Mouse (Mus musculus): ENCODE measurements around the gene Trip6. TPM values are rescaled to one million over a fixed set of nuclear protein-coding genes. Genes with fewer than 3 reads are reported as not detected.

The Trip6 gene
- 1 to 10 TPM; 2.5 to 4.4 TPM for polyA plus RNA-seq (2017; shearing (Covaris generic))

DNA sequence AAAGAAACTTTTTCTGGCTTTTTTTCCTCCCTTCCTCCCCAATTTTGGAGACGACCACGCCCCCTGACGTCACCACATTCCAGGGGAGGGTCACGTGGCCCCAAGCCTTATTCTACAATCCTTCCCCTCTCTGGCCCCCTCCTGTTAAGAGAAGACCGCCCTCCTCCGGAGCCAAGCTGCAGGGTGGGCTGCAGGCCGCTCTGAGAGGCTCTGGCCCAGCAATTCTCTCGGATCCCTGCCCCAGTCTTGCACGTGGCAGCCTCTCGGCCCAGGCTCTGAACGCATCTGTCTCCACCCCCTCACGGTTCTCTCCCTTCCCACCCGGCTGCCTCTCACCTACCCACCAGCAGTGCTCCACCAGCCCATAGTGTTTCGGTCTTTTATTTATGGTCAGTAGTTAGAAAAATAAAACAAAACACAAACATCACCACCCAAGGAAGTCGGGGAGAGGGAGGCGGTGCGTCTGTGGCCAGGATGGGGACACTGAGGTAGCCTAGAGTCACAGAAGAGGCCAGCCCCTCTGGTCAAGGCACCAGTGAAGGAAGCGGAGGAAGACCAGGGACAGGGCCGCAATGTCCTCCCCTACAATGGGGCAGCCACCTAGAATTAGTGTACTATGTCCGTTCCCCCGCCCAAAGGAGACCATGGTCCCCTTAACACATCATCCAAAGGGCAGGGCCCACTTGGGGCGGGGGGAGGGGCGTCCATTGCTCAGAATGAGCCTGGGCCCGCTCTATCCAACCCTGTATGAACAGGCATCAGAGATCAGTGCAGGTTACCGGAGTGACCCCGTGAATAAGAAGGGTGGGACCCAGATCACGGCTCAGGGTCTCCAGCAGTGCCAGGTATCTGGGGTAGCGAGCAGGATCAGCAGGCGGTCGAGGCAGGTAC lies at the start of gene Trip6:
Trip6 (minus strand) TSS at position 212 of the 891 bp plus-strand sequence.

GRCm38 (mm10) chr5:137349384-137350204 lies 35.4 kb upstream of the Trip6 start, which contains the start of gene Ephb4:
Gene Ephb4 (plus strand): TSS chr5:137350109.

DNA sequence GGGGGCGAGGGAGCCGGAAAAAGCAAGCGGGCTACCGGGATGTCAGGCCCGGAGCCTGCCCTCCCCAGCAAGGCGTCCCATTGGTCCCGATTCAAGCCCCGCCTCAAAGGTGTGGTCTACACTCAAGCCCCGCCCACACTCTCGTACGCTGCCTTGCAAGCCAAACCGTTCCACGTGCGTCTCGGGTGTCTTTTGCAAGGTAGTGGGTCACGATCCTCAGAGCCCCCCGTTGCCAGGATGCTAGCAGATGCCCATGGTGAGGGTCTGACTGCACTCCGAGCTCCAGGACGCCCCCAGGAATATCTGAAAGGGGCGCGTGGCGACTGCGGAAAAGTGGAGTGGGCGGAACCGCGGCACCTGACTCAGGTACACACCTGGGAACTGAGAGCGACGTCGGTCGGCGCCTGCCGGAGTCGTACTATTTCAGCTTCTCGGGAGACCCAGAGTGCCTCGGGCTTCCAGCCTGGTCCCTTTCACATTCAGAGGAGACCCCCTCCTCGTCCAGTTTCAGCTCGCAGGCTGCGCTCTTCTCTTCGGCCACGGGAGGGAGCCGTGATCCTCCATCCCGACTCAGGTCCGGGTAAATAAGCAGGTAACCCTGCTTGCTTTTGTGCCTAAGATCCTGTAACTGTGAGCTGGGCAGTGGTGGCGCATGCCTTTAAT lies 19.4 kb upstream of the Trip6 start, which contains the start of gene Slc12a9:
Slc12a9 (minus strand) TSS at position 86 of the 663 bp plus-strand sequence.

DNA sequence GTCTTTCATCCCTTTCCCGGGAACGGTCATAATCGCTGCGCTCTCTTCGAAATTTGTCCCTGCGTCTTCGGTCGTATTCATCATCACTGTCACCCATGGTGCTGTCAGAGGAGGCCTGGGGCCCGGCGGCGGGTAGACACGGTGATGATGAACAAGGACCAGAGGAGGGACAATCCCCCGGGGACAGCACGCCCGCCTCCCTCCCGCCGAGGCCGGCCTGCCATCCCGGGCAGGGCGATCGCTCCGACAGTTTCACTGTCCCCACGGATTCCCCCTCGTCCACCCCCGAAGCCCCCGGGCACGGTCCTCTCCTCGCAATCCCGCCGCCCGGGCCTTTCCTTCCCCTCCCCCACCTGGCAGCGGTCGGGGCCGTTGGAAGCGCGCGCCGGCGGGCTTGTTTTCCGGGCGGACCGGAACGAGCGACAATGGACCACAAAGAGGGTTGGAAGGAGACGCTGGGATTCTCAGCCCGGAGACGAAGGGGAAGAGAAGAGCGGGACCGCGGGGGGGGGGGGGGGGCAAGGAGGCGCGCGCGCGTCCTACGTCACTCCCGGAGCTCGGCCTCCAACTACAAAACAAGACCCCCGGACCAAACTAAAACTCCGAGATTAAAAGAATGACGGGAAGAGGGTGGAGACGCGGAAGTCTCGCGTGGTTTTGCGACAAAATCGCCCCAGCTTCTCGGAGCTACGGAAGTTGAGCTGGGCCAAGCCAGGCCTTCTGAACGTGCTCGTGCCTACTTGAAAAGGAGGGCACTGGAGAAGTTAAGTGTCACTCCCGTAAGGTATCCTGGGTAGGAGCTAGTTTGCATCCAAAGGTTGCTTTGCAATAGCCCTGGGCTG lies 6.9 kb downstream of the Trip6 start, which contains the start of gene Srrt:
Srrt (minus strand) TSS at position 604 of the 842 bp plus-strand sequence.

DNA sequence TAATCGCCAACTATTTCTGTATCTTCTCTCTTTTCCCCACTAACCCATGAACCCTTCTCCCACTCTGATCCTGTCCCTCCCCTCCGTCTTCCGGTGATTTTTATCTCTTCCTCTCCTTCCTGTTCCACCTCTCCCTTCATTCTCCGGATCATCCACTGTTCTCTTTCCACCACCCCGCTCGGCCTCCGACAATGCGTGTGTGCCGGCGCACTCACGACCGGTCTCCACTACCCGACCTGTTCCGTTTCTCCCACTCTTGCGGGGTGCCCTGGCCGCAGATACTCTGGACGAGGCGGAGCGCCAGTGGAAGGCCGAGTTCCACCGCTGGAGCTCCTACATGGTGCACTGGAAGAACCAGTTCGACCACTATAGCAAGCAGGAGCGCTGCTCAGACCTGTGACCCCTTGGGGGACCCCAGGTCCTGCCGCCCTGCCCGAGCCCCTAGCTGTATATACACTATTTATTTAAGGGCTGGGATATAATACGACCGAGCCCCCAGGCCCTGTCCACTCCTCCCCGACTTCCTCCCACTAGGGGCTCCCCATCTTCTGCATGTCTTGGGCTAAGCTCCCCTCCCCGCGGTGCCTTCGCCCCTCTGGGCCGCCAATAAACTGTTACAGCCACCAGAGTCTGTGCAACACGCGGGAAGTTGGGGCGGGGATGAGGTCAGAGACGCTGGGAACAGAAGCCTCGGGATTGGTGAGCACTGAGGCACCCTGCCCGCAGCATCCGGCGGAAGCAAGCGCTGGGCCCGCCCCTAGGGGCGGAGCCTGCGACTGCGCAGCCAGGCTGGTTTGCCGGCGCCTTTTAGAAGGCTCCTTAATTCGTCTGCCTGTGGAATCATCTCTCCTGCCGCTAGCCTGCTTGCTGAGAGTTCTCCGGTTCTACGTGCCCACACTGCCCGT lies 20.1 kb downstream of the Trip6 start, which contains the start of gene Ufsp1:
Ufsp1 (plus strand) TSS at position 791 of the 905 bp plus-strand sequence.

GRCm38 (mm10) chr5:137287032-137287952 lies 26.9 kb downstream of the Trip6 start, which contains the start of gene Ache:
Gene Ache (plus strand): TSS chr5:137287519.

Other genes starting within 250 kb of the Trip6 start
- not detected for gene Serpine1, start 242.1 kb downstream of the Trip6 start, polyA plus RNA-seq (2017; shearing (Covaris generic))
- gene Trim56, start 198.2 kb downstream of the Trip6 start, polyA plus RNA-seq (2017; shearing (Covaris generic)), result 10 to 100 TPM; 13.9 to 19.4 TPM
- not detected for gene Muc3, start 165.1 kb downstream of the Trip6 start, polyA plus RNA-seq (2017; shearing (Covaris generic))
- gene Muc3a, start 102.0 kb downstream of the Trip6 start, polyA plus RNA-seq (2017; shearing (Covaris generic)), result 1 to 10 TPM in 1 of 2 experiments, under 1 TPM in 1; 0.72 to 3.1 TPM
- under 1 TPM in 1 of 2 experiments, not detected in 1; 0.14 TPM for gene Ache, start 26.9 kb downstream of the Trip6 start, polyA plus RNA-seq (2017; shearing (Covaris generic))
- 1 to 10 TPM; 1.6 TPM for gene Ufsp1, start 19.8 kb downstream of the Trip6 start, polyA plus RNA-seq (2017; shearing (Covaris generic))
- gene Srrt, start 6.7 kb downstream of the Trip6 start, polyA plus RNA-seq (2017; shearing (Covaris generic)), result 100 to 1,000 TPM in 1 of 2 experiments, 10 to 100 TPM in 1; 99.4 to 101 TPM
- gene Slc12a9, start 19.2 kb upstream of the Trip6 start, polyA plus RNA-seq (2017; shearing (Covaris generic)), result 10 to 100 TPM; 17.8 to 22.2 TPM
- under 1 TPM in 1 of 2 experiments, not detected in 1; 0.11 TPM for gene Ephb4, start 35.7 kb upstream of the Trip6 start, polyA plus RNA-seq (2017; shearing (Covaris generic))
- under 1 TPM; 0.06 to 0.33 TPM for gene Zan, start 162.7 kb upstream of the Trip6 start, polyA plus RNA-seq (2017; shearing (Covaris generic))
- 10 to 100 TPM; 47.8 to 57.7 TPM for gene Pop7, start 188.1 kb upstream of the Trip6 start, polyA plus RNA-seq (2017; shearing (Covaris generic))
- 10 to 100 TPM in 1 of 2 experiments, 1 to 10 TPM in 1; 8.3 to 15.9 TPM for gene Gigyf1, start 204.1 kb upstream of the Trip6 start, polyA plus RNA-seq (2017; shearing (Covaris generic))
- gene Epo, start 218.8 kb upstream of the Trip6 start, polyA plus RNA-seq (2017; shearing (Covaris generic)), result not detected
- 100 to 1,000 TPM; 290 to 376 TPM for gene Gnb2, start 219.1 kb upstream of the Trip6 start, polyA plus RNA-seq (2017; shearing (Covaris generic))
- gene Actl6b, start 239.1 kb upstream of the Trip6 start, polyA plus RNA-seq (2017; shearing (Covaris generic)), result not detected